Mouse (Mus musculus) intestine, embryonic 16.5 days (tissue): ENCODE results near the gene Slc30a1. TPM values are rescaled to one million over a fixed set of nuclear protein-coding genes. Genes with fewer than 3 reads are reported as not detected.
A peak's percentile ranks its signal among the peaks of the same experiment; 100 is the strongest.

Experiments
- ATAC-seq: fragments of 200-750 bp; cut with Nextera tagmentation; 2 replicates; pipeline ENCODE4 v1.8.0; 2017; ENCODE audit warnings: moderate TSS enrichment, moderate library complexity
- H3K27ac ChIP-seq: fragments of 300-500 bp; sonication (generic); 2 replicates; pipeline ENCODE4 v1.5.1; 2014; ENCODE audit warnings: mild to moderate bottlenecking, low read length
- H3K27me3 ChIP-seq: fragments of 300-500 bp; sonication (generic); replicated peaks from 2 replicates; pipeline ENCODE4 v1.6.1; 2014; ENCODE audit warnings: low read length, control low read depth, mixed read lengths; ENCODE audit not compliant: control insufficient read depth, insufficient read depth
- H3K36me3 ChIP-seq: fragments of 300-500 bp; sonication (generic); 2 replicates; pipeline ENCODE4 v1.6.1; 2014; ENCODE audit warnings: low read length, control low read depth; ENCODE audit not compliant: control insufficient read depth, insufficient read depth
- H3K4me1 ChIP-seq: fragments of 300-500 bp; sonication (generic); 2 replicates; pipeline ENCODE4 v1.6.1; 2014; ENCODE audit warnings: low read length, control low read depth, mixed read lengths; ENCODE audit not compliant: control insufficient read depth, insufficient read depth
- H3K4me2 ChIP-seq: fragments of 300-500 bp; sonication (generic); 2 replicates; pipeline ENCODE4 v1.6.1; 2014; ENCODE audit warnings: low read depth, low read length, control low read depth
- H3K4me3 ChIP-seq: fragments of 300-500 bp; sonication (generic); 2 replicates; pipeline ENCODE4 v1.5.1; 2014; ENCODE audit warnings: mild to moderate bottlenecking, low read length
- H3K9ac ChIP-seq: fragments of 300-500 bp; sonication (generic); 2 replicates; pipeline ENCODE4 v1.6.1; 2014; ENCODE audit warnings: low read depth, low read length
- H3K9me3 ChIP-seq: fragments of 300-500 bp; sonication (generic); 2 replicates; pipeline ENCODE4 v1.6.1; 2016; ENCODE audit warnings: low read length, control low read depth; ENCODE audit not compliant: control insufficient read depth
- WGBS: fragments of 180-500 bp; shearing (Covaris S2); extraction: QIAGEN DNeasy Blood & Tissue Kit; methylation state at CpG from one replicate; pipeline ENCODE4 v1.1.7; 2014; 5-methylcytosine and 5-hydroxymethylcytosine counted together
- polyA plus RNA-seq: library from polyadenylated mRNA; unstranded; fragments of >200 nt; fragmentation: Nextera tagmentation; extraction: Ambion mirVana; gene quantifications from 2 replicates; pipeline ENCODE4 v1.2.1, GENCODE M21; 2015

The Slc30a1 gene
- polyA plus RNA-seq, 1 experiment from 2014 or later, result 1.8 TPM

DNA sequence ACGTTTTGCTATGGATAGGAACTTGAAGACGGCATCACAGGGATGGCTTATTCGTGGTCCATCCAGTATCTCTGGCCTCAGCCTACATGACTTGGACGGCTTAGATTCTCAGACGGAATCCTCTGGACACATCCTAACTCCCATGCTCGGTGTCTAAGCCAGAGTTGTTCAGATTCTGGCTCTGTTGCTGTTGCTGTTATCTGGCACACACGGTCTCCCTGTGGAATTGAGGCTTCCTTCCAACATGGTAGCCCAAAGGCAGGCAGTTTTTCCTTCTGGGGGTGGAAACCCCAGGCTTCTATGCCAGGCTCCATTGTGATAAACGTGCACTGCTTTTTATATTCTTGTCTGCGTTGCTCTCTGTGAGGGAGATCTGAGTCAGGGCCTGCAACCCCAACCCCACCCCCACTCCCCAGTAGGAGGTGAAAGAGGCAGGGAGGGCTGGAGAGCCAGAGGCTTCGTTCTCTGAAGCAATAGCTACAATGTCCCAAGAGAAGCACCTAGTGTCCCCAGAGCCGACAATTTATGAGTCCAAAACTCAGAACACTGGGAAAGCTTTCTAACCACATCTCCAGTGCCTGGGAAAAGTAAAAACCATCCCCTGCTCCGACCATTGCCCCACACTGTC, 23.4 kb downstream of the Slc30a1 start:
- Histone ChIP-seq H3K36me3 (no peaks in the 10 kb centered on the region), H3K4me3 (no peak overlapping the region), H3K9me3 (no peaks in the 10 kb centered on the region), H3K4me2 (no peak overlapping the region), H3K4me1 (no peaks in the 10 kb centered on the region), H3K27me3 (no peaks in the 10 kb centered on the region), H3K9ac (no peak overlapping the region), H3K27ac (no peak overlapping the region)
- no peak for ATAC-seq
- WGBS, result 71% methylated on average over 12 of the region's 12 CpGs

DNA sequence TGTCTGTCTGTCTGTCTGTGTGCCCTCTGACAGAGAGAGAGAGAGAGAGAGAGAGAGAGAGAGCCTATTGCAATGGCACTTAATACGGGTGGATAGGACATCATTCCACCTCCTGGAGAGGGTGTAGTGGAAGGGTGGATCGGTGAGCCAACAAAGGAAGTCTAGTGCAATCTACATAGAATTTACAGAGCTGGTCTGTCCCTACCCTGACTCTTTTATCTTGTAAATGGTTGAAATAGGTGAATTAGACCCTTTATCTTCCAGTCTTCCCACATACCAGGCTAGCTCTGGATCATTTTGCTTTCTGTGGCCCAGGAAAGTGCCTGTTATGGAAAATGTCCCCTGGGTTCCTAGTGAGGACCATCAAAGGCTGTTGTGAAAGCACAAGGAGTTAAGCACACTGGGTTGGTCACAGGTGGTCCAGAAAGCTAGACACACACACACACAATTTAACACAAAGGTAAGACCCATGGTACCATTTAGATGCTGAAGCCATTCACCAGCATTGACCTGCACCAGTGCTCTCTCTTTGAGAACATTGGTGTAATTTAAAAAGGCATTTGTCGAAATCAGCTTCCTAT, 24.0 kb downstream of the Slc30a1 start:
- WGBS, result 83% methylated on average over 3 of the region's 3 CpGs
- H3K9ac ChIP-seq, result no peak overlapping the region
- no peak overlapping the region for H3K27ac ChIP-seq
- H3K36me3 ChIP-seq, result no peaks in the 10 kb centered on the region
- H3K4me3 ChIP-seq, result no peak overlapping the region
- H3K4me1 ChIP-seq, result no peaks in the 10 kb centered on the region
- ATAC-seq, result no peak
- no peaks in the 10 kb centered on the region for H3K27me3 ChIP-seq
- no peak overlapping the region for H3K4me2 ChIP-seq
- H3K9me3 ChIP-seq, result no peaks in the 10 kb centered on the region

DNA sequence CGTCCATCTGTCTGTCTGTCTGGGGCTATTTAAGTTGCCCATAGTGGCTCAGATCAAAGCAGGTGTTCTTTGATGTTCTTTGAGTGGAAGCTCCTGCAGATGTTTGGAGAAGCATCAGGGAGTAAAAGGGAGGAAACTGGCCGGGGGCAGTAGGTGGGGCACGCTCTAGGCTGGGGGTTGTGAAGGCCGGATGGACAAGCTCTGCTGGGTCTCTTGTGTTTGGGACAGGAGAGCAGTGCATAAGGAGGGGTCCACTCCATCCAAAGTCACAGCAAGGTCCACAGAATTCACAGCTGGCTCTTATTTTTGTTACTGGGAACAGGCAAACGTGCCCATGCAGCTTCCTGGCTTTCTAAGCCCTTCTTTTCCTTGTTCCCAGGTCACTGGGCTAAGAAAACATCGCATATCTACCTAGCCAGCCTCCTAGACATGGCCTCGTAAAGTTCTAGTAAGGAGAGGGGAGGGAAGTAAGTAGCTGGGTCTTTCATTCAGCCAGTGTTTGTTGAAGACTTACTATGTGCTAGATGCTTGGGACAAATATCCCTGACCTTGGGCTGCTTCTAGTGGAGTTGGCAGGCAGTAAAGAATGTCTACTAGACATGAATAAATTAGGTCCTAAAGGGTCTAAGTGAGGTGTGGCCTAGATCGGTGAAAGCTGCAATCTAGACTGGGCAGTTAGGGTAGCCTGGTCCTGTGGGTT, 25.9 kb downstream of the Slc30a1 start:
- ATAC-seq, result no peak
- Histone ChIP-seq H3K27ac (no peak overlapping the region), H3K9me3 (no peaks in the 10 kb centered on the region), H3K36me3 (no peaks in the 10 kb centered on the region), H3K27me3 (no peaks in the 10 kb centered on the region), H3K4me1 (no peaks in the 10 kb centered on the region), H3K4me3 (no peak overlapping the region), H3K9ac (no peak overlapping the region), H3K4me2 (no peak overlapping the region)
- 65% methylated on average over 8 of the region's 8 CpGs for WGBS

DNA sequence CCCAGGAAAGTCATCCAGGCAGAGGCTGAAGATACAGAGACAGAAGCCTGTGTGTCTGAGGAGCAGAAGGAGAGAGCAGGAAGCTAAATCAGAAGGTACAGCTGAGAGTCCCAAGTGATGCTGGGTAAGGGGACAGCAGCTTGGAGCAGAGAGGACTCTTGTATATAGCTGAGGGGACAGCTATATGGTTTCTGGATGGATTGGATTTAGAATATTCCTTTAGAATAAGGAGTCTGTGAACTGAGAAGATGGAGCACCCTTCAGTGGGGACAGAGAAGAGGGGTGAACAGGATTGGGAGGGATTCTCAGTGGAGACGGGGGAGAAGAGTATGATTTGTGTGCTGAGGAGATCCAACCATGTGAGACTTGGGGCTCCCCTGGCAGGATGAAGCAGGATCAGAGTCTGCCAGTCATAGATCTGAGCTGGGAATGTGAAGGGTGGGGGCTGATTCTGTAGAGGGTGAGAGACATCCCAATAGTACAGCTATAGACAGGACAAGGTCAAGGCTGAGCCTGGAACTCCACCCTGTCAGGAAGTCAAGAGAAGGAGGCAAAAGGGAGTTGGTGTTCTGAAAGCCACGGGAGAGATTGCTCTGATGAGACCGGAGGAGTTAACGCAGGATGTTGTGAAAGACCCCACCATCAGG, 26.5 kb downstream of the Slc30a1 start:
- ATAC-seq, result peak; percentile 62; the same call in 1 of the 2 replicates
- H3K4me1 ChIP-seq, result no peaks in the 10 kb centered on the region
- H3K36me3 ChIP-seq, result no peaks in the 10 kb centered on the region
- no peaks in the 10 kb centered on the region for H3K9me3 ChIP-seq
- no peak overlapping the region for H3K4me2 ChIP-seq
- no peak overlapping the region for H3K9ac ChIP-seq
- H3K27me3 ChIP-seq, result no peaks in the 10 kb centered on the region
- 74% methylated on average over 4 of the region's 4 CpGs for WGBS
- H3K27ac ChIP-seq, result no peak overlapping the region
- H3K4me3 ChIP-seq, result no peak overlapping the region

DNA sequence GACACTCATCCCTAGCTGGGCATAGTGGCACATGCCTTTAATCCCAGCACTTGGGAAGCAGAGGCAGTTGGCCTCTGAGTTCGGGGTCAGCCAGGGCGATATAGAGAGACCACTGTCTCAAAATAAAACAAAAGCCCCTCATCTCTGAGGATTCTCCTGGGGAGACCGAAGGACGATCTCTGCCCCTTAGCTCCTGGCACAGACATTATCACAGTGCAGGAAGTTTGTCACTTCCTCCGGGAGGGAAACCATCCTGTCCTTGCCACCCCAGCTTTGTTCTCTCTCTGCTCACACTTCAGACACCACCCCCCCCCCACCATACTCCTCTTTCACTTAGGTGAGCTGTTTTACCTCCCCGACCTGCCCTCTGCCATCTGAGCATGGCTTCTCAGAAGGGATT, 37.1 kb downstream of the Slc30a1 start:
- H3K4me3 ChIP-seq, result no peak overlapping the region
- no peak overlapping the region for H3K9ac ChIP-seq
- WGBS, result 75% methylated on average over 6 of the region's 6 CpGs
- H3K9me3 ChIP-seq, result no peaks in the 10 kb centered on the region
- no peak overlapping the region for H3K27ac ChIP-seq
- no peak overlapping the region for H3K4me2 ChIP-seq
- H3K27me3 ChIP-seq, result no peaks in the 10 kb centered on the region
- ATAC-seq, result no peak
- no peaks in the 10 kb centered on the region for H3K36me3 ChIP-seq
- H3K4me1 ChIP-seq, result peaks cover 9% of the 10 kb centered on the region

DNA sequence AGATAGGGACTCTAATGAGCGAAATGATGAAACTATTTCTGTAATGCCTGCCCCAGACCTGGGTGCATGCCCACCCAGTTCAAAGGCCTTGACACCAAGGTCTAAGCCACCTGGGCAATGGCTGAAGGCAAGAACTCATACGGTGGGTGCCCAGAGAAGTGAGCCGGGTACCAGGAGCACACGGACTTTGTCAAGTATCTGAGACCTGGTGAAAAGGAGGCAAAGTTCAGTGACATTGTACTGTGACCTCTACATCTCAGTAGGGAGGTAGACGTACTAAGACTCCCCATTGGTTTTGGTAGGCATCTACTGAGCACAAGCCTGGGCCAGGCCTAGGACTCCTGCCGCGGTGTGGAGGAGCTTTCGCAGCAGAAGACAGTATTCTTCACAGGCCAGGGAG, 38.8 kb downstream of the Slc30a1 start:
- WGBS, result 96% methylated on average over 8 of the region's 8 CpGs
- no peaks in the 10 kb centered on the region for H3K27me3 ChIP-seq
- no peak overlapping the region for H3K4me2 ChIP-seq
- no peak overlapping the region for H3K27ac ChIP-seq
- ATAC-seq, result no peak
- H3K9me3 ChIP-seq, result no peaks in the 10 kb centered on the region
- no peak overlapping the region for H3K9ac ChIP-seq
- no peak overlapping the region for H3K4me3 ChIP-seq
- no peaks in the 10 kb centered on the region for H3K36me3 ChIP-seq
- H3K4me1 ChIP-seq, result peaks cover 9% of the 10 kb centered on the region

DNA sequence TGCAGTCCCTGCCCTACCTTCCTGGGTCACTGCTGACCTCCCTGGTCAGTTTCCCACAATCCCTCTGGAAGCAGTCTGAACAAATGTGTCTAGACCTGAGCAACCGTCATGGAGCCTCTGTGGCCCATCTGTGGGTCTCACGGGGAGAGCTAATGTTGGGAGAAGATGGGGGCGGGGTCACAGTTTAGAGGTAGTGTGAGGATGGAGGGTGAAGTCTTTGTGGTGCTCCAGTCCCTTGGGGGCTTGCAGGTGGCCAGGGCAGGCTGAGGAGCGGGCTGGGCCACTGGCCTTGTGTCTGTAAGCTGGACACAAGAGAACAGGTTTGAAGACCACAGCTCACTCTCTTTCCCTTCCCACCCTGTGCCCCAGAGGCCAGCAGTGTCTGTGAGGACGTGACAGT, 39.2 kb downstream of the Slc30a1 start:
- ATAC-seq, result no peak
- H3K36me3 ChIP-seq, result no peaks in the 10 kb centered on the region
- peaks cover 9% of the 10 kb centered on the region for H3K4me1 ChIP-seq
- no peak overlapping the region for H3K27ac ChIP-seq
- no peaks in the 10 kb centered on the region for H3K9me3 ChIP-seq
- no peaks in the 10 kb centered on the region for H3K27me3 ChIP-seq
- no peak overlapping the region for H3K9ac ChIP-seq
- no peak overlapping the region for H3K4me3 ChIP-seq
- WGBS, result 76% methylated on average over 5 of the region's 5 CpGs
- no peak overlapping the region for H3K4me2 ChIP-seq

DNA sequence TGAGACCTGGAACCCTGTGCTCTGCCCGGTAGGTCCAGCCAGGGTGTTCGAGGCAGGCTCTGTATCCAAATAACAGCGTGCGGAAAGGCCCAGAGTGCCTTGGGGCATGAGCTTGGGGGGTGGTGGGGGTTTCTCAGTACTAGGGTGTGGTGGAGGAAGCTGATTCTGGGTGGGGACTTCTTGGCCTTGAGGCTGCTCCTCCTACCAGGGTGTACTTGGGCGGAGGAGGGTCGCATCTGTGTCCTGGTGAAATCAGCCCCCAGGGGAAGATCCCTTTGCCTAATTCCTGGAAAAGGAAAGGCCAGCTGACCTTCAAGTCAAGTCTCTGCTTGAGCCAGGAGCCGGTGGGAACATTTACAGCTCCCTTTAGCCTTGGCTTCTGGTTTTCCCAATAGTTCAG, 39.7 kb downstream of the Slc30a1 start:
- no peaks in the 10 kb centered on the region for H3K27me3 ChIP-seq
- peaks cover 9% of the 10 kb centered on the region for H3K4me1 ChIP-seq
- 74% methylated on average over 7 of the region's 7 CpGs for whole genome bisulfite sequencing
- H3K4me3 ChIP-seq, result no peak overlapping the region
- no peak overlapping the region for H3K9ac ChIP-seq
- H3K9me3 ChIP-seq, result no peaks in the 10 kb centered on the region
- no peak for ATAC-seq
- no peak overlapping the region for H3K4me2 ChIP-seq
- H3K27ac ChIP-seq, result no peak overlapping the region
- no peaks in the 10 kb centered on the region for H3K36me3 ChIP-seq

DNA sequence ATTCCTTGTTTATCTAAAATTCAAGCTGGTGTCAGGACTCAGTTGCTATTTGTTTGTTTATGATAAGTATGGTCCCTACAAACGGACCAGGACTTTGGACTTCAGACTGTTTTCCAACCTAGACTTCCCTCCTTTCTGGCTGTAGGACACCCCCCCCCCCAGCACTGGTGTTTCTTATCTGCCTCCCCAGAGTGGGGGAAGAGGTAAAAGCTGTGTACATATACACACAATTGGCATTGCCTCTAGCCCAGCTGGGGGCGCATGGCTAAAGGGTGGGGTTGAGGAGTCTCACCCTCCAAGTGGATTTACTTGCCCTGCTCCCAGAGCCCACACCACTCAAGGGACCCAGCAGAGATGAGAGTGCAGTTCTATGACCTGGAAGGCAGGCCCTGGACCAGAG, 40.3 kb downstream of the Slc30a1 start:
- ATAC-seq, result peak; percentile 76
- Histone ChIP-seq H3K9ac (no peak overlapping the region), H3K36me3 (no peaks in the 10 kb centered on the region), H3K4me3 (no peak overlapping the region), H3K4me1 (peaks cover 9% of the 10 kb centered on the region), H3K27me3 (no peaks in the 10 kb centered on the region), H3K9me3 (no peaks in the 10 kb centered on the region), H3K4me2 (no peak overlapping the region), H3K27ac (no peak overlapping the region)
- WGBS, result 51% methylated on average over 2 of the region's 2 CpGs
